Mouse (Mus musculus) CH12.LX (cell line): ENCODE measurements around the gene Mfge8.

Experiments used
- CTCF ChIP-seq, 2 experiments: IDR thresholded peaks in 1 of 2; conservative IDR thresholded peaks in 1 of 2; 2 replicates each; pipeline ENCODE4 v1.5.1; 2011 to 2012; ENCODE audit warnings: low read depth in 2 of 2, low read length in 2 of 2, improper control_type of control experiment in 1 of 2, inconsistent platforms in 1 of 2, mild to moderate bottlenecking in 1 of 2, moderate library complexity in 1 of 2
- MAFK ChIP-seq: IDR thresholded peaks from 2 replicates; pipeline ENCODE4 v1.6.1; 2011; ENCODE audit warnings: low read length, improper control_type of control experiment; ENCODE audit not compliant: insufficient replicate concordance
- MAX ChIP-seq: IDR thresholded peaks from 2 replicates; pipeline ENCODE4 v1.6.1; 2011; ENCODE audit warnings: low read length, improper control_type of control experiment
- MXI1 ChIP-seq: IDR thresholded peaks from 2 replicates; pipeline ENCODE4 v1.6.1; 2011; ENCODE audit warnings: mild to moderate bottlenecking, low read depth, low read length, improper control_type of control experiment
- MYC ChIP-seq: IDR thresholded peaks from 2 replicates; pipeline ENCODE4 v1.6.1; 2011; ENCODE audit warnings: low read depth, mild to moderate bottlenecking, improper control_type of control experiment, low read length
- NELFE ChIP-seq: IDR thresholded peaks from 2 replicates; pipeline ENCODE4 v1.6.1; 2011; ENCODE audit warnings: low read depth, low read length, improper control_type of control experiment
- POLR2A ChIP-seq: IDR thresholded peaks from 2 replicates; pipeline ENCODE4 v1.6.1; 2011; ENCODE audit warnings: low read depth, mild to moderate bottlenecking, improper control_type of control experiment, low read length
- SMC3 ChIP-seq: IDR thresholded peaks from 2 replicates; pipeline ENCODE4 v1.6.1; 2011; ENCODE audit warnings: low read depth, low read length, improper control_type of control experiment
- TBP ChIP-seq: conservative IDR thresholded peaks from 2 replicates; pipeline ENCODE4 v1.6.1; 2011; ENCODE audit warnings: low read depth, low read length, improper control_type of control experiment
- USF1 ChIP-seq: IDR thresholded peaks from 2 replicates; pipeline ENCODE4 v1.6.1; 2014; ENCODE audit warnings: low read depth, mild to moderate bottlenecking, inconsistent platforms, low read length, improper control_type of control experiment
- ZKSCAN1 ChIP-seq: IDR thresholded peaks from 2 replicates; pipeline ENCODE4 v1.6.1; 2012; ENCODE audit warnings: low read depth, inconsistent platforms, low read length, improper control_type of control experiment, borderline replicate concordance

GRCm38 (mm10) chr7:79187591-79187990, 38.7 kb upstream of the Mfge8 start:
- no peak for TF ChIP-seq MAFK
- TF ChIP-seq POLR2A = no peak
- no peak for TF ChIP-seq USF1
- TF ChIP-seq MAX = no peak
- no peak for TF ChIP-seq MYC
- no peak for TF ChIP-seq MXI1
- TF ChIP-seq TBP = no peak
- TF ChIP-seq CTCF (conservative IDR thresholded peaks at IDR 0.05 in 1 of 2, IDR thresholded peaks at IDR 0.05 in 1 of 2; ENCODE audit: low read depth in 2 of 2, low read length in 2 of 2) = no peak
- TF ChIP-seq SMC3 = no peak
- TF ChIP-seq ZKSCAN1 = no peak
- TF ChIP-seq NELFE = no peak
